Mouse (Mus musculus): ENCODE measurements around the gene Isca2.

Gene Isca2

GRCm38 (mm10) chr12:84814663-84815325 lies 41.7 kb downstream of the Isca2 start:
- no peak for DNase-seq (ENCODE audit: low read depth, low spot score)

- DNase-seq (ENCODE audit: low read depth, low spot score): no peak
Measured at GRCm38 (mm10) chr12:84818496-84818895, 45.4 kb downstream of the Isca2 start.

- DNase-seq (ENCODE audit: low read depth, low spot score): no peak
Measured at GRCm38 (mm10) chr12:84819236-84820168, 46.5 kb downstream of the Isca2 start.

GRCm38 (mm10) chr12:84823601-84824000 lies 50.5 kb downstream of the Isca2 start:
- no peak for DNase-seq (ENCODE audit: low read depth, low spot score)

GRCm38 (mm10) chr12:84824203-84824602 lies 51.2 kb downstream of the Isca2 start:
- DNase-seq (ENCODE audit: low read depth, low spot score): no peak
